Mouse (Mus musculus) kidney, embryonic 14.5 days (tissue): ENCODE measurements around the gene Agxt2. TPM values are rescaled to one million over a fixed set of nuclear protein-coding genes. Genes with fewer than 3 reads are reported as not detected.

ENCODE experiments used
- ATAC-seq: fragments of 200-750 bp; cut with Nextera tagmentation; 2 replicates; pipeline ENCODE4 v1.8.0; 2017; ENCODE audit warnings: moderate number of reproducible peaks, mild to moderate bottlenecking, moderate TSS enrichment, moderate library complexity; ENCODE audit not compliant: low FRiP score, low TSS enrichment
- H3K27ac ChIP-seq: fragments of 300-500 bp; sonication (generic); 2 replicates; pipeline ENCODE4 v1.5.1; 2014; ENCODE audit warnings: low read depth, mild to moderate bottlenecking, low read length, moderate library complexity, mixed read lengths
- H3K27me3 ChIP-seq: fragments of 300-500 bp; sonication (generic); 2 replicates; pipeline ENCODE4 v1.6.1; 2014; ENCODE audit warnings: mild to moderate bottlenecking, low read length; ENCODE audit not compliant: control insufficient read depth, insufficient read depth
- H3K36me3 ChIP-seq: fragments of 300-500 bp; sonication (generic); 2 replicates; pipeline ENCODE4 v1.6.1; 2014; ENCODE audit warnings: low read length, mixed read lengths; ENCODE audit not compliant: control insufficient read depth, insufficient read depth
- H3K4me1 ChIP-seq: fragments of 300-500 bp; sonication (generic); 2 replicates; pipeline ENCODE4 v1.6.1; 2014; ENCODE audit warnings: low read length, mixed read lengths; ENCODE audit not compliant: control insufficient read depth, insufficient read depth
- H3K4me2 ChIP-seq: fragments of 300-500 bp; sonication (generic); replicated peaks from 2 replicates; pipeline ENCODE4 v1.6.1; 2014; ENCODE audit warnings: low read depth, mild to moderate bottlenecking, low read length
- H3K4me3 ChIP-seq: fragments of 300-500 bp; sonication (generic); 2 replicates; pipeline ENCODE4 v1.5.1; 2014; ENCODE audit warnings: mild to moderate bottlenecking, low read length
- H3K9ac ChIP-seq: fragments of 300-500 bp; sonication (generic); 2 replicates; pipeline ENCODE4 v1.6.1; 2014; ENCODE audit warnings: low read depth, mild to moderate bottlenecking, low read length, moderate library complexity
- H3K9me3 ChIP-seq: fragments of 300-500 bp; sonication (generic); 2 replicates; pipeline ENCODE4 v1.6.1; 2016; ENCODE audit warnings: low read length; ENCODE audit not compliant: control insufficient read depth
- WGBS: fragments of 180-500 bp; shearing (Covaris S2); extraction: QIAGEN DNeasy Blood & Tissue Kit; methylation state at CpG from one replicate; pipeline ENCODE4 v1.1.7; 2014; 5-methylcytosine and 5-hydroxymethylcytosine counted together
- polyA plus RNA-seq: library from polyadenylated mRNA; unstranded; fragments of >200 nt; fragmentation: Nextera tagmentation; extraction: Ambion mirVana; gene quantifications from 2 replicates; pipeline ENCODE4 v1.2.1, GENCODE M21; 2014

Gene Agxt2
- polyA plus RNA-seq, result 1.3 and 1.5 TPM in 2 replicates

DNA sequence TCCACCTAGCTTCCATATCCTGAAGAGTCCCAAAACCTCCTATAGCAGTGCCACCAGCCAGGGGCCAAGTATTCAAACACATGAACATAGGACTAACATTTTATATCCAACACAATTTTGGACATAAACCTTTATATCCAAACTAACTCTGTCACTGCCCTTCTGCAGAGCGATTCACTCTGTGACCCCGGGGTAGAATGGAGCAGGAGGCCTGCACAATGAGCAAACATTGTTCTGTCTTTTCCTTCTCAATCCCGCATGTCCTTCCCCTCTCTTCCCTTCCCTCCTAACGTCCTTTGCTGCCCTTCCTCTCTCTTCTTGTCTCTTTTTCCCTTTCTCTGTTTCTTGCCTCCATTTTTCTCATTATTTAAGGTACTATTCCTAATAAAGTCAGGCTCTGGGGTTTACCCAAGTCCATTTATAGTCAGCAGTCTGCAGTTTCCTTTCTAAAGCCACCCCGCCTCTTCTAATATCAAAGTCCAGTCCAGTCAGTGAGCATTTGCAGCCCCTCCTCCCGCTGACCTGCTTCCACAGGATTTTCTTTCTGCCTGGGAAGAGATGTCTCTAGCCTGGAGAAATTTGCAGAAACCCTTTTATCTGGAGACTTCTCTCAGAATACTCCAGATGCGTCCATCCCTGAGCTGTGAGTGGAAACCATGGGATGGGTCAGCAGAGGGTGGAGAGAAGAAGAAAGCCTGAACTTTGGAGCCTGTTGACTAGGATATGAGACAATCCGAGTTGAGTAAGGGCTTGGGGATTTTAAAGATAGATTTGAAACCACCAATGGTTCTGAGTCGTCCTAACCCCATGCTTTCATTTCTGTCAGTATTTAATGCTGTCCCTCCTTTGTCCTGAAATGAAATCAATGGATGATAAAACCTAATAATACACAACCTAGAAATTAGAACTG is at the start of gene Agxt2:
TSS of gene Agxt2 (plus strand) at position 494 of the 910 bp plus-strand sequence.
- H3K27ac ChIP-seq, result no peak within 1 kb of the TSS
- no peak within 1 kb of the TSS for H3K4me3 ChIP-seq
- 81% methylated on average over 9 of the region's 9 CpGs for WGBS
- ATAC-seq, result no peak
- no peaks in the 10 kb centered on the region for H3K9me3 ChIP-seq
- H3K27me3 ChIP-seq, result no peaks in the 10 kb centered on the region
- no peaks in the 10 kb centered on the region for H3K36me3 ChIP-seq
- H3K9ac ChIP-seq, result no peak within 1 kb of the TSS
- no peak within 1 kb of the TSS for H3K4me2 ChIP-seq
- H3K4me1 ChIP-seq, result no peaks in the 10 kb centered on the region

DNA sequence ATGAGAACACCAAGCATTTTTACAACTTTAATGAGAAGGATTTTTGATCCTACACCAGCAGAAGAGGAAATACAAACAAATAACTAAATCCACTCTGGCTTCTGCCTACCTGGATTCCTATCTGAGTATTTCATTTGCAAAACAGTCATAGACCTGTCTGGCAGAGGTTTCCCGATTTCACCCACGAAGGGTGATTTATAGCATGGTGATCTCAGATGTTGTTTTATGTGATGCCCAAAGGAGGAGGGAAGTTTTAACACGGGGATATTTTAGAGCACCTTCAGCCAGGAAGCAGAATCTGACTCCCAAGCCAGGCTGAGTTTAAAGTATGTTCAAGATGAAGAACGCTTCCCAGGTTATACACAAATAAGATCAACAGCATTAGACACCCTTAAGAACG is 46.5 kb upstream of the Agxt2 start:
- Histone ChIP-seq H3K9me3 (no peaks in the 10 kb centered on the region), H3K4me2 (no peak overlapping the region), H3K27ac (no peak overlapping the region), H3K27me3 (no peaks in the 10 kb centered on the region; the same call in 1 of the 2 replicates), H3K4me1 (no peaks in the 10 kb centered on the region), H3K36me3 (no peaks in the 10 kb centered on the region), H3K4me3 (no peak overlapping the region), H3K9ac (no peak overlapping the region)
- no peak for ATAC-seq
- 34% methylated on average over 5 of the region's 5 CpGs for WGBS

DNA sequence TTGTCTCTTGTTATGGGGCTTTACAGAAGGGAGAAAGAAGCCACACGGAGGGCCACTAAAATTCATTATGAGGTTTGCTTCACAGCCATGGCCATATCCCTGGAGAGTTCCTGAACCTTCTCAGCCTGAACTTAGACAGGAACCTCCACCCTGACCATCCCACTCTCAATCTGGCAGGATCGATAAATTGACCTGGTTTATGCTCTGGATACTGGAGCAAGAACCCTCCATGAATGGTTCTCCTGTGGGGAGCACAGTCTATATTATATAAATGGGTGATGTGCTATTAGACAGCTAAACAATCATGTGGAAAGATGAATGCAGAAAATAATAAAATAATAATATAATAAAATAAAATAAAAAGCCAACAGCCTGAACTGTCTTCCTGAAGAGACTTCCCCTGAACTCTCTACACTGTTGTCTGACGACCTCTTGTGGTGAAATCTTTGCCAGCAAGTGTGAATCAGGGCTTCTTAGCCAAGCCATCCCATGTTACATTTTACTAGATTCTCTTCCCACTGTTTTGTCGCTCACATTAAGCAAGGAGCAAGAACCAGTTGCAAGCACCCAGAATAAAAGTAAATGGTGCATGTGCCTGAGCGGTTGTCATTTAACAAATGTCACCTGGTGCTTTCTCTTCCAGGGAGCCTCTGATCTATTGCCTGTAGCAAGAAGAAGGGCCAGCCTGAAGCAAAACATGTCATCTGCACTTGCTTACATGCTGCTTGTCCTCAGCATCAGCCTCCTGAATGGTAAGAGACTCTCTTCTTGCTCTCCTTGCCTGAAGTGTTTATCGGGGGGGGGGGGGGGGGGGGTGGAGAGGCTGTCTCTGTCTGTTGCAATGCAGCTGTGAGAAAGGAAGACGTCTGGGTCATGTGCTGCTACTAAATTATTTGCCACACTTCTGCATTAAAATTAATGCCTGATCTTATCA is 44.5 kb upstream of the Agxt2 start:
- 48% methylated on average over 6 of the region's 7 CpGs for WGBS
- ATAC-seq, result peak; percentile 77; the same call in 1 of the 2 replicates

DNA sequence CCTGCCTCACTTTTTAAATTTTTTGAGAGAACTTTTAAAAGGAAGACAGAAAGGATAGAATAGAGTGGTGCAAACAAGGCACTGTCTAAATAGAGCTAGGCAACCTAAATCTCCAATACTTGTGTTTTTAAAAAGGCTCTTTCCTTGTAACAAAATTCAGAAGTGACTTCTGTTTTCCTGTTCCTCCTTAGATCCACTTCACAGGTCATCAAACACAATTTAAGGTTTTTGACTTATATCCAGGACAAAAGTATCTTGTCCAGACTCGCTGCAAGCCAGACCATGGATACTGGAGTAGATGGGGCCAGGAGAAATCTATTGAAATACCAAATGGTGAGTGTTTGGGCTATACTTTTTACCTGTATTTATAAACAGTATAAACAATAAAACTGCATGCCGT is 33.3 kb upstream of the Agxt2 start, which contains the start of gene Gm21973:
TSS of gene Gm21973 (plus strand) at position 301 of the 400 bp plus-strand sequence.
- Histone ChIP-seq H3K4me3 (no peak within 1 kb of the TSS), H3K9ac (no peak within 1 kb of the TSS), H3K27me3 (no peaks in the 10 kb centered on the region), H3K36me3 (no peaks in the 10 kb centered on the region), H3K4me2 (no peak within 1 kb of the TSS), H3K4me1 (no peaks in the 10 kb centered on the region), H3K9me3 (no peaks in the 10 kb centered on the region), H3K27ac (no peak within 1 kb of the TSS)
- no peak for ATAC-seq
- 89% methylated on average over 2 of the region's 2 CpGs for WGBS

More for the DNA sequence above, 44.5 kb upstream of the Agxt2 start:
- Histone ChIP-seq H3K9me3 (no peaks in the 10 kb centered on the region), H3K27me3 (no peaks in the 10 kb centered on the region; the same call in 1 of the 2 replicates), H3K4me2 (no peak overlapping the region), H3K36me3 (no peaks in the 10 kb centered on the region), H3K27ac (no peak overlapping the region), H3K4me1 (no peaks in the 10 kb centered on the region), H3K9ac (no peak overlapping the region), H3K4me3 (no peak overlapping the region)

DNA sequence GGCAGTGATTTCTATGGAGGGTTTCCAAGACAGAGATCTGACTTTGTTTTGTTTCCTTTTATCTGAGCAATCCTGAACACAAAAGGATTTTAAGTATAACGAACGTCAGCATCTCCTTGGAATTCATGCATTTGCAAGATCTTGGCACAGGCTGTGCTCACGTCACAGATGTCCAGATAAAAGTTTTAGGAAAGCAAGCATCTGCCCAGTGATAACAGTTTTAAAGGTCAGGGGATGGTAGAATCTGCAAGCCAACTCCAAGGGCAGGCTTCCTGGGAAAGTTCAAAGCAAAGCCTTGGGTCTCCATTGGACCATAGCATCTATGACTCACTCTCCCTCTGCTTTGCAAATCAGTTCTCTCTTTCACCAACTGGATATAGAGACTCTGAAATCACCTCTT is 27.7 kb upstream of the Agxt2 start:
- Histone ChIP-seq H3K36me3 (no peaks in the 10 kb centered on the region), H3K27ac (no peak overlapping the region), H3K4me2 (no peak overlapping the region), H3K4me1 (no peaks in the 10 kb centered on the region), H3K27me3 (no peaks in the 10 kb centered on the region), H3K9ac (no peak overlapping the region), H3K4me3 (no peak overlapping the region), H3K9me3 (no peaks in the 10 kb centered on the region)
- WGBS, result 85% methylated on average over 3 of the region's 3 CpGs
- ATAC-seq, result no peak

DNA sequence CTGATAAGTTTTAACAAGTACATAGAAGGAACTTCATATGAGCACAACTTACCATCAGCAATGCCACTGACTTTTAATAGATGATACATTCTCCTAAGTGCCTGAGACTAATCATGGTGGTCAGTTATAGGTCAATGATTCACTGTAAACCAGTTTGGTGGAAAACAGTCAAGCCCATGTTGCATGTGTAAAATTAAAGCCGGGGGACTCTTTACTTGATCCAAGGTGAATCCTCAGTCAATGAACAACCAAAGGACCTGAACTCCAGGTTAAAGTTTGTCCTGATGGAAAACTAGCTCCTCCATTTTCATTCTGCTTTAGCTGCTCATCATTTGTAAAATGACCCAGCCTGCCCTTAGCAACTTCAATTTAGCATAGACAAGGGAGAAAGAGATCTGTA is 25.8 kb upstream of the Agxt2 start:
- H3K27me3 ChIP-seq, result no peaks in the 10 kb centered on the region
- no peaks in the 10 kb centered on the region for H3K36me3 ChIP-seq
- no peak overlapping the region for H3K4me3 ChIP-seq
- no peak overlapping the region for H3K27ac ChIP-seq
- H3K4me1 ChIP-seq, result no peaks in the 10 kb centered on the region
- no peaks in the 10 kb centered on the region for H3K9me3 ChIP-seq
- WGBS, result 87% methylated on average over 1 of the region's 1 CpGs
- H3K9ac ChIP-seq, result no peak overlapping the region
- no peak overlapping the region for H3K4me2 ChIP-seq
- no peak; the same call in 1 of the 2 replicates for ATAC-seq

DNA sequence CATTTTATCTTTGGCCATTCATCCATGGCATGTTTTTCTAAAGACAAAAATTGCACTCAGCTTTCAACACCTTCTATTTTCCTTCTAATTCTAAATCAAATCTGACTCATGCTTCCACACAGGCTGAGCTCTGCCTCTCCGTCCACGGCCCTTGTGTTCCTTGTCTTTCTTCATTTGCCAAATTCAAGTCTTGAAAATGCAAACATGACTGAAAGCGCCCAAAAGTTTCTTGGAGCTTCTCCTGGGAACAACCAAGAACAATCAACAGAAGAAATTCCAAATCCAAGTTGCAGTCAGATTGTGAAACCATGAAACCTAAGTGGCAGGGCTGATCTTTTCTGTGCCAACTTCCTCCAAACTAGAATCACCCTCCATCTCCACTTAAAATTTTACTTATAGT is 19.7 kb upstream of the Agxt2 start:
- H3K9me3 ChIP-seq, result no peaks in the 10 kb centered on the region
- no peak for ATAC-seq
- no peak overlapping the region for H3K4me2 ChIP-seq
- no peak overlapping the region for H3K9ac ChIP-seq
- H3K4me3 ChIP-seq, result no peak overlapping the region
- no peaks in the 10 kb centered on the region for H3K27me3 ChIP-seq
- H3K27ac ChIP-seq, result no peak overlapping the region
- H3K36me3 ChIP-seq, result no peaks in the 10 kb centered on the region
- 79% methylated on average over 3 of the region's 3 CpGs for WGBS
- no peaks in the 10 kb centered on the region for H3K4me1 ChIP-seq

DNA sequence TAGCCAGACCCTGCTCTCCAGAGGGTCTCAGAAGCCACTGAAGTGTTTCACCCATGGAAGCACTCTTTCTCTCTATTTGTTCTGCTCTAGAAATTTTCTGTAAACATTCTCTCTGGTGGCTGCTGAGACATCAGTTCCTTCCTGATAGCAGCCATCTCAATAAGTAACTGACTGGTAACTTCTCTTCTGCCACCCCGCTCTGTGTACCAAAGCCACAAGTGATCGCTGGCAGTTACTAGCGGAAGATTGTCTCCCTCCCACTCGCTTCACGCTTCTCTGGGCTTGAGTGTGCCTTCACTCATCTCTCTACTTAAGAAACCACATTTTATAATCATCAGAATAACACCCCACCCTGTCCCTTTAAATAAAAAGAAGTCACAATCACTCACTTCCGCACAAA is 11.3 kb upstream of the Agxt2 start:
- Histone ChIP-seq H3K4me1 (no peaks in the 10 kb centered on the region), H3K27ac (no peak overlapping the region), H3K9me3 (no peaks in the 10 kb centered on the region), H3K36me3 (no peaks in the 10 kb centered on the region), H3K4me2 (no peak overlapping the region), H3K9ac (no peak overlapping the region), H3K27me3 (no peaks in the 10 kb centered on the region), H3K4me3 (no peak overlapping the region)
- peak; percentile 46; the same call in 1 of the 2 replicates for ATAC-seq
- WGBS, result 74% methylated on average over 6 of the region's 6 CpGs
